Mouse (Mus musculus) embryonic facial prominence, embryonic 13.5 days (tissue): Measurements from ENCODE around the gene Cox5b. TPM values are rescaled to one million over a fixed set of nuclear protein-coding genes. Genes with fewer than 3 reads are reported as not detected.

Experiments
- ATAC-seq: fragments of 200-750 bp; cut with Nextera tagmentation; 2 replicates; pipeline ENCODE4 v1.8.0; 2017; ENCODE audit warnings: low read depth; ENCODE audit not compliant: insufficient number of reproducible peaks, insufficient read depth, low FRiP score, low TSS enrichment
- H3K27ac ChIP-seq: fragments of 300-500 bp; sonication (generic); 2 replicates; pipeline ENCODE4 v1.5.1; 2015; ENCODE audit warnings: moderate library complexity, mild to moderate bottlenecking, inconsistent platforms
- H3K27me3 ChIP-seq: fragments of 300-500 bp; sonication (generic); 2 replicates; pipeline ENCODE4 v1.6.1; 2015; ENCODE audit warnings: mild to moderate bottlenecking, inconsistent platforms
- H3K36me3 ChIP-seq: fragments of 300-500 bp; sonication (generic); 2 replicates; pipeline ENCODE4 v1.6.1; 2015; ENCODE audit warnings: mild to moderate bottlenecking, inconsistent platforms
- H3K4me1 ChIP-seq: fragments of 300-500 bp; sonication (generic); 2 replicates; pipeline ENCODE4 v1.6.1; 2015; ENCODE audit warnings: inconsistent platforms
- H3K4me2 ChIP-seq: fragments of 300-500 bp; sonication (generic); 2 replicates; pipeline ENCODE4 v1.6.1; 2015; ENCODE audit warnings: moderate library complexity, mild to moderate bottlenecking, inconsistent platforms
- H3K4me3 ChIP-seq: fragments of 300-500 bp; sonication (generic); 2 replicates; pipeline ENCODE4 v1.5.1; 2015; ENCODE audit warnings: mild to moderate bottlenecking, inconsistent platforms
- H3K9ac ChIP-seq: fragments of 300-500 bp; sonication (generic); 2 replicates; pipeline ENCODE4 v1.6.1; 2015; ENCODE audit warnings: mild to moderate bottlenecking, inconsistent platforms
- H3K9me3 ChIP-seq: fragments of 300-500 bp; sonication (generic); 2 replicates; pipeline ENCODE4 v1.6.1; 2016; ENCODE audit warnings: inconsistent platforms
- WGBS: fragments of 180-500 bp; shearing (Covaris S2); methylation state at CpG from one replicate; pipeline ENCODE4 v1.1.7; 2015; ENCODE audit warnings: mixed read lengths; 5-methylcytosine and 5-hydroxymethylcytosine counted together
- polyA plus RNA-seq: library from polyadenylated mRNA; unstranded; fragments of >200 nt; fragmentation: Nextera tagmentation; extraction: Ambion mirVana; gene quantifications from 2 replicates; pipeline ENCODE4 v1.2.1, GENCODE M21; 2015

The Cox5b gene
- polyA plus RNA-seq, 1 experiment from 2014 or later: 517 TPM

DNA sequence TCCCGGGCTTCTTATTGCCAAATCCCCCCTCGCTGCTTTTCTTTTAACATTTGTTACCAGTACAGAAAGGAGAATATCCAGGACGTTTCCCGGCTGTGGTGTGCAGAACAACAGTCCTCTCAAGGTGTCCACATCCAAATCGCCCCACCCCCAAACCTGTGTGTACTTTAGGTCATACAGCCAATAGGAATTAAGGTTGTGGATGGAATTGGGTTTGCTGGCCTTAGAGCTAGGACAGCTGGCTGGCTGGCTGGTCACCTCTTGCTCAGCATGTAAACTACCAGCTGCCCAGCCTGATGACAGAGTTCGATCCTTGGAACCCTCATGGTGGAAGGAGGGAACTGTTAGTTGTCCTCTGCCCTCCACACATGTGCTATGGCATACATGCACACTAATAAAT, 3.6 kb downstream of the Cox5b start:
- 88% methylated on average over 6 of the region's 6 CpGs for WGBS
- no peak overlapping the region for H3K9ac ChIP-seq
- H3K27me3 ChIP-seq: no peaks in the 10 kb centered on the region
- no peak for ATAC-seq
- peaks cover 37% of the 10 kb centered on the region for H3K36me3 ChIP-seq
- H3K4me1 ChIP-seq: peaks cover 14% of the 10 kb centered on the region
- H3K4me2 ChIP-seq: no peak overlapping the region
- no peak overlapping the region for H3K27ac ChIP-seq
- no peak overlapping the region for H3K4me3 ChIP-seq
- no peaks in the 10 kb centered on the region for H3K9me3 ChIP-seq

DNA sequence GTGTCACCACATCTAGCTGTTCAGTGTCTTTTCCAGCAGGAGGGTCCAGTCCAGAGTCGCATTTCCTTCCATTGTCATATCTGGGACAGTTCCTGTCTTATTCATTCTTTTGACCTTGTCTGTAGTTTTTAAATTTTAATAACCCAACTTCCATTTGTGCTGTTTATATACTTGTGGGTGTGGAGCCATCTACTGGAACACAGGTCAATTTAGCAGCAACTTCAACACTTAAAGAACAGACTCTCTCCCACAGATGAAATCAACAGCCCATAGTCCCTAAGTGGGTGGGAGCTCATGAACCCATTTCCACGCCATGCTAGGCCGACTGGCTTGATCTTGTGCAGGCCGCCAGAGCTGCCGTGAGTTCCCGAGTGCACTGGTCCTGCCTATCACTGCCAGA, 5.2 kb downstream of the Cox5b start:
- H3K4me1 ChIP-seq: peaks cover 10% of the 10 kb centered on the region
- no peaks in the 10 kb centered on the region for H3K27me3 ChIP-seq
- H3K27ac ChIP-seq: no peak overlapping the region
- H3K9ac ChIP-seq: no peak overlapping the region
- ATAC-seq: no peak
- H3K4me2 ChIP-seq: no peak overlapping the region
- WGBS: 66% methylated on average over 6 of the region's 6 CpGs
- H3K36me3 ChIP-seq: peaks cover 53% of the 10 kb centered on the region
- no peaks in the 10 kb centered on the region for H3K9me3 ChIP-seq
- no peak overlapping the region for H3K4me3 ChIP-seq

DNA sequence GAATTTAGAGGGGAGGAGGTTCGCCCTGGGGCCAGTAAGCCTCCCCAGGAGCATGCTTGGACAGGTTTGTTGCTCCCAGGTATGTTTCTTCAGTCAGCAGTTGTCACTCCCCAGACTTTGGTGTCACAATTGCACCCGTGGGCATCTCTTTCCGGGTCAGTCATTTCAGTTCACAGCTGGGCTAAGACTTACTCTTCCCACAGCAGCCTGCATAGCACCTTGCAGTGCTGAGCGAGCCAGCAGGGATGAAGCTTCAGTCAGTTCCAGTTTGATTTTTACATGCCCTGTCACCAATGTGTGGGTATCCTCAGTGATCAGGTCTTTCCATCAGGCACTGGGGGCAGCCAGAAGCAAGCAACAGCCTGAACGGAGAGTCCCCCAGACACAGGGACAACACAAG, 5.8 kb downstream of the Cox5b start:
- Histone ChIP-seq H3K36me3 (peaks cover 59% of the 10 kb centered on the region), H3K27ac (no peak overlapping the region)

DNA sequence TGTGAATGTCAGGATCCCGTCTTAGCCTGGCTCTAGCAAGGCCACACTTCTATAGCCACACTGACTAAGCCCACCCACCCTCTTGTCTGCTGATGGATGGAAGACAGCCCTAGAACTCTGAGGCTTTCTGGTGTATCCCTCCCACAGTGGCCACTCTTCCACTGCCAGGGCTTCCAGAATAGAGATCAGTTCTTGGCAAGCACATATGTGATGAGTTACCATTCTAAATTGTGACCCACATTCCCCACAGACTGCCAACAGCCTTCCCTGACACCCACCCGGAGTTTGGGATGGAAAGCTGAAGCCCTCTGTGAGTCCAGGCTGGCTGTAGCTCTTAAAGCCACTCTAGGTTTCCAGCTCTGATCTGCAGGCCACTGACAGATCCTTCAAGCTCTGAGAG, 15.9 kb downstream of the Cox5b start:
- H3K36me3 ChIP-seq: peaks cover 53% of the 10 kb centered on the region
- H3K4me1 ChIP-seq: peaks cover 19% of the 10 kb centered on the region
- 59% methylated on average over 2 of the region's 2 CpGs for WGBS
- H3K9me3 ChIP-seq: no peaks in the 10 kb centered on the region
- no peak overlapping the region for H3K4me2 ChIP-seq
- H3K27me3 ChIP-seq: no peaks in the 10 kb centered on the region
- no peak overlapping the region for H3K27ac ChIP-seq
- H3K4me3 ChIP-seq: no peak overlapping the region
- 0 out of 2 replicates have a peak overlapping the region, but pooled peaks have one; percentile 44 for H3K9ac ChIP-seq
- no peak for ATAC-seq

More for the DNA sequence above, 5.8 kb downstream of the Cox5b start:
- WGBS: 54% methylated on average over 5 of the region's 5 CpGs
- H3K4me2 ChIP-seq: no peak overlapping the region
- H3K9me3 ChIP-seq: no peaks in the 10 kb centered on the region
- no peak for ATAC-seq
- H3K4me3 ChIP-seq: no peak overlapping the region
- H3K27me3 ChIP-seq: no peaks in the 10 kb centered on the region
- peak overlapping the region; percentile 23; the same call in 1 of the 2 replicates for H3K9ac ChIP-seq
- peaks cover 7% of the 10 kb centered on the region for H3K4me1 ChIP-seq

DNA sequence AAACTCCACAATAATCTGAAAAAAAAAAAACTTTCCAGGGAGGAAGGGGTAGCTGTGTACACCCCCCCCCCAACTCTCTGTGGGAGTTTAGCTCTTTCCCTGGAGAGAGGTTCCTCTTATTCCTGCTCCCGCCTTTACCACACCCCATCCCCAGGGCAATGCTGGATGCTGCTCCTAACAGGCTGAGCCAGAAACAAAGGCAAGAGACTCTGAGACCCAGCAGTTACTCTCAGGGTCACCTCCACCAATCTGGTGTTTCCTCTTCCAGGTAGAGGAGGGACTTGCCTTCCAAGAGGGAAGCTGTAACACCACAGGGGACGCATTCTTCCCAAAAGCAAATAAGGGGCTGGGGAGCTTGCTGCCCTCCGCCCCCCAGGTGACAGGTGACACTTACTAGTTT, 16.5 kb downstream of the Cox5b start:
- peaks cover 19% of the 10 kb centered on the region for H3K4me1 ChIP-seq
- no peak overlapping the region for H3K27ac ChIP-seq
- H3K4me2 ChIP-seq: peak overlapping the region; percentile 86; the same call in 1 of the 2 replicates
- H3K9ac ChIP-seq: peak overlapping the region; percentile 93
- no peak for ATAC-seq
- H3K36me3 ChIP-seq: peaks cover 47% of the 10 kb centered on the region
- no peaks in the 10 kb centered on the region for H3K27me3 ChIP-seq
- no peak overlapping the region for H3K4me3 ChIP-seq
- H3K9me3 ChIP-seq: no peaks in the 10 kb centered on the region
- WGBS: 62% methylated on average over 3 of the region's 3 CpGs

DNA sequence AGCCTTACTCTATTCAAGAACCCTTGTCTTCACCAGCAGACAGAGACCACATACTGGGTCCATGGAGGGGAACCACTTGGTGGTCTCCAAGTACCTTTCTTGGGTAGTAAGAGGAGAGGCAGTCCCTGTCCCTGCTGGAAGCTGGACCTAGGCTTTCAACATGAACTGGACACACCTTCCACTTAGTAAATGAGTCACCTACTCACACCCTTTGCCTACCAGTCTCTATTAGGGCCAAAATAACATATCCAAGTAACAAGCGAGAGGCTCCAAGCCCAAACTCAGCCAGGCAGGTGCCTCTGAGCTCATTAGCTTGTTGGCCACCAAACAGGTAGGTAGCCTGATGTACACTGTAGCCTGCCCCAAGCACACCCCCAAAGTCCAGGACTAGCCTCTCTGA, 17.4 kb downstream of the Cox5b start:
- peak overlapping the region; percentile 85; the same call in 1 of the 2 replicates for H3K27ac ChIP-seq

DNA sequence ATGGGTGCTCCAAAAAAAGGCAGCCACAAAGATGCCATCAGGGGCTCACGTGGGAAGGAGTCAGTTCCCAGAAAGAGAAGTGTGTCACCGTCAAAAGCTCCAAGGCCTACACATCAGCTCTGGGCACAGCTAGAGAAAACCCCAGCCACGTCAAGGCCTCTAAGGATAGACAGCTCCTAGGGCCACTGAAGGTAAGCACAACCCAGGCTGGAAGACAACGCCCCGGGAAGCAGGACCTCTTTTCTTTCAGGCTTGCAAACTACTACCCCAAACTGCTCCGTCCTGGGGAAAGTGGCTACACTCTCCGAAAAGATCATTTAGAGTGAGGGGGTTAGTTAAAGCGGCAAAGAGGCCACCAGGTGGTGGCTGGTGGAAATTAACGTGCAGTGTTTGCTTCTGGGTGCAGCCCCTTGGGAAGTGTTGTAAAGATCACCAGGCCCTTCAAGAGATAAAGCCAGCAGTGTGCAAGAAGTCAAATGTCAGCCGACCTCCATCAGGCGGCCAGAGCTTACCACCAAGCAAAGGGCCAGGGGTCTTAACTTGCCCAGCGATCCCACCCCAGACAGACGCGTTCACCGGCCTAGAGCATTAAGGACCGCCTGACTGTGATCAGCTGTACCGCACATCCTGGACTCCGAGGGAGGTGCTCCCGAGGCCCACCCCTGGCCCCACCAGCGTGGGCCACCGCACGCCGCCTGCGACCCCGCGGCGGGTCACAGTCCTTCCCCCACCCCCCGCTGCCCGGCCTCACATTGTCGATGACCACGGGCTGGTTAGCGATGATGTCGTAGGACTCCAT, 18.0 kb downstream of the Cox5b start:
- peak overlapping the region; percentile 85 for H3K27ac ChIP-seq
- no peaks in the 10 kb centered on the region for H3K9me3 ChIP-seq
- peaks cover 32% of the 10 kb centered on the region for H3K36me3 ChIP-seq
- H3K4me3 ChIP-seq: peak overlapping the region; percentile 97
- peak overlapping the region; percentile 86 for H3K4me2 ChIP-seq
- ATAC-seq: peak; percentile 46; the same call in 1 of the 2 replicates
- H3K27me3 ChIP-seq: no peaks in the 10 kb centered on the region
- 1% methylated on average over 33 of the region's 33 CpGs for WGBS
- peak overlapping the region; percentile 93 for H3K9ac ChIP-seq
- H3K4me1 ChIP-seq: peaks cover 19% of the 10 kb centered on the region

More for the DNA sequence above, 17.4 kb downstream of the Cox5b start:
- Histone ChIP-seq H3K9me3 (no peaks in the 10 kb centered on the region), H3K4me2 (peak overlapping the region; percentile 86), H3K36me3 (peaks cover 38% of the 10 kb centered on the region), H3K4me3 (peak overlapping the region; percentile 97), H3K9ac (peak overlapping the region; percentile 93), H3K4me1 (peaks cover 19% of the 10 kb centered on the region), H3K27me3 (no peaks in the 10 kb centered on the region)
- WGBS: 86% methylated on average over 1 of the region's 1 CpGs
- no peak for ATAC-seq

DNA sequence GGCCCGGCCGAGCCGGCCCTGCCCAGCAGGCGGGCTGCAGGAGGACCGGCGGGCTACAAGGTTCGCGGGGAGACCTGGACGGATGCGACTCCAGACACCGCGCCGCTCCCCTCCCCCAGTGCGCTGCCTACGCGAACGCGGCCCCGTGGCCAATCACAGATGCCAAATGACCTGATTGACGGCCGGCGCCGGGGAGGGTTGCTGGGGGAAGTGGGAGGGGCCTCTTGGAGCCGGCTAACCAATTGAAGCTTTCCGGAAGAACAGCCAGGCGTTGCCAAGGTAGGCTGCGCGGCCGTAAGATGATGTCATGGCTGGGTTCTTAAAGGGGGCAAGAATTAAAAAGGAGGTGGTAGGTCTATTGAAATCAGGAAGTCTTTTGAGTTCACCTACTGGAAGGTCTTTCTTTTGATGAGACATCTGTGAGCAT, 18.6 kb downstream of the Cox5b start, which contains the start of gene 4933424G06Rik:
4933424G06Rik (plus strand) TSS at position 296 of the 427 bp plus-strand sequence.
- peaks cover 19% of the 10 kb centered on the region for H3K4me1 ChIP-seq
- peak within 1 kb of the TSS; percentile 86 for H3K4me2 ChIP-seq
- H3K27ac ChIP-seq: peak within 1 kb of the TSS; percentile 85
- peak within 1 kb of the TSS; percentile 97 for H3K4me3 ChIP-seq
- peaks cover 26% of the 10 kb centered on the region for H3K36me3 ChIP-seq
- WGBS: under 1% methylated on average over 29 of the region's 29 CpGs
- no peaks in the 10 kb centered on the region for H3K9me3 ChIP-seq
- peak within 1 kb of the TSS; percentile 93 for H3K9ac ChIP-seq
- ATAC-seq: peak; percentile 92
- no peaks in the 10 kb centered on the region for H3K27me3 ChIP-seq

DNA sequence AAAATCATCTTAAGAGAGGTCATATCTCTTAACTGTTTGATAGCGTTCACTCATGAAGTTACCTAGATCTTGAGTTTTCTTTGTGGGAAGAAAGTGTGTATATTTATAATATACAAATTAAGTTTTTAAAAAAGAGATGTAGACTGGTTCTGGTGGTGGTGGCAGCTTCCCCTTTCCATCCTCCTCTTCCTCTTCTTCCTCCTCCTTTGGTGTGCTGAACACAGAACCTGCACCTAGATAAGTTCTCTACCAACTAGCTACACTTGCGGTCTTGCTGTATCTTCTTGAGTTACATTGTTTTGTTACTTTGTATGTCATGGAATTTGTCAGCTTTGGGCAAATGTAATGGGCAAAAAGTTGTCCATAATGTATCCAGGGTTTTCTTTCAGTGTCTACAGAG, 19.9 kb downstream of the Cox5b start:
- no peak for ATAC-seq
- Histone ChIP-seq H3K4me1 (peaks cover 19% of the 10 kb centered on the region), H3K27ac (no peak overlapping the region), H3K9ac (no peak overlapping the region), H3K27me3 (no peaks in the 10 kb centered on the region), H3K4me2 (no peak overlapping the region), H3K9me3 (no peaks in the 10 kb centered on the region), H3K4me3 (no peak overlapping the region), H3K36me3 (peaks cover 13% of the 10 kb centered on the region)
- 93% methylated on average over 2 of the region's 2 CpGs for WGBS

DNA sequence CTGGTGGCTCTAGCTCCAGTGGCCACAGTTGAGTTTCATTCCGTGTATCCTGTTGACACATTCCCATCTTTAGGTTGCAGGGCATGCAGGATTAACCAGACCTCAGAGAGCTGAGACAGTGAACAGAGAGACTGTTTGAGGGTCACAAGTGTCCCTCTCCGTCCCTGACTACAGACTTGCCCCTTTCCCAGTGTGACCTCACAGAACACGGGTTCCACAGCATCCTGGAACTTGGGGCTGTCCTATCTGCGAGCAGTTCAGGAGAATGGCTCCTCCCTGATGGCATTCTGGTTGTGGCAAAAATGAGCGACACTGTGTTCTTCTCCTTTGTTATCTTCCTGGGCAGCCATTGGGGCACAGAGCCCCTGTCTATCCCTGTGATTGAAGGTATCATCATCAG, 23.1 kb downstream of the Cox5b start, which contains the start of gene Actr1b:
Actr1b (minus strand) TSS at position 112 of the 400 bp plus-strand sequence.
- Histone ChIP-seq H3K9me3 (no peaks in the 10 kb centered on the region), H3K27me3 (no peaks in the 10 kb centered on the region)

DNA sequence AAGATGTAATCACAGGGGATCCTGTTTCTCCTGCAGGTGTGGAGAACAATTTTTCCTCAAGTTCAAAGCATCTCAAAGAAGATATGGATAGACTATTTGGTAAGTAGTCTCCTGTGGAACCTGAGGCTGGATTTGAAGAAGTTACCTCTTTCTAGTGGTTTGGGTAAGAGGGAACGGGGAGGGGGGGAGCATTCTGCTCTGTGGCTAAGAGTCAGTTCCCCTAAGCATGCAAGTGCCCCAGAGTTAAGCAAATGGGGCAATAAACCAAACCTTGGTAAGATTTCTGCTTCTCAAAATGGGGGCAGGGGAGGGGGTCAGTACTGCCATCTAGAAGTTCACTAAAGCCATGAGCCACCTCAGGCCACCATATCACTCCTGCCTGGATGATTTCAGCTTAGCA, 27.5 kb downstream of the Cox5b start:
- ATAC-seq: no peak
- WGBS: 84% methylated on average over 1 of the region's 1 CpGs
- Histone ChIP-seq H3K4me3 (no peak overlapping the region), H3K9me3 (no peaks in the 10 kb centered on the region), H3K27me3 (no peaks in the 10 kb centered on the region), H3K27ac (no peak overlapping the region), H3K36me3 (no peaks in the 10 kb centered on the region), H3K9ac (no peak overlapping the region), H3K4me1 (peaks cover 11% of the 10 kb centered on the region), H3K4me2 (no peak overlapping the region)

More for the DNA sequence above, 23.1 kb downstream of the Cox5b start, which contains the start of gene Actr1b:
- Histone ChIP-seq H3K4me2 (no peak within 1 kb of the TSS), H3K27ac (no peak within 1 kb of the TSS), H3K4me1 (no peaks in the 10 kb centered on the region), H3K9ac (no peak within 1 kb of the TSS), H3K4me3 (no peak within 1 kb of the TSS), H3K36me3 (no peaks in the 10 kb centered on the region)
- WGBS: 87% methylated on average over 5 of the region's 5 CpGs
- ATAC-seq: no peak
